Mouse (Mus musculus) liver, postnatal 0 days (tissue): ENCODE measurements around the gene Hibadh. TPM values are rescaled to one million over a fixed set of nuclear protein-coding genes. Genes with fewer than 3 reads are reported as not detected.
"Not testable (repeated sequence)": the region's sequence is repeated elsewhere in the genome, so short reads cannot be mapped to it uniquely, and the experiment has no call there.

ENCODE experiments used
- ATAC-seq: fragments of 200-750 bp; cut with Nextera tagmentation; 2 replicates; pipeline ENCODE4 v1.8.0; 2017; ENCODE audit warnings: mild to moderate bottlenecking, moderate library complexity
- DNase-seq: peaks from one replicate; pipeline ENCODE4 v3.0.0-alpha.2; 2016
- H3K27ac ChIP-seq: fragments of 300-500 bp; sonication (generic); 2 replicates; pipeline ENCODE4 v1.5.1; 2014; ENCODE audit warnings: antibody characterized with exemption, moderate library complexity, mild to moderate bottlenecking, low read depth
- H3K27me3 ChIP-seq: fragments of 300-500 bp; sonication (generic); 2 replicates; pipeline ENCODE4 v1.6.1; 2014; ENCODE audit warnings: low read length, control low read depth, mixed read lengths; ENCODE audit not compliant: insufficient read depth
- H3K36me3 ChIP-seq: fragments of 300-500 bp; sonication (generic); replicated peaks from 2 replicates; pipeline ENCODE4 v1.6.1; 2014; ENCODE audit warnings: mild to moderate bottlenecking, control low read depth, low read length, moderate library complexity, mixed read lengths; ENCODE audit not compliant: insufficient read depth
- H3K4me1 ChIP-seq: fragments of 300-500 bp; sonication (generic); 2 replicates; pipeline ENCODE4 v1.6.1; 2014; ENCODE audit warnings: antibody characterized with exemption, mild to moderate bottlenecking, control low read depth; ENCODE audit not compliant: insufficient read depth
- H3K4me2 ChIP-seq: fragments of 300-500 bp; sonication (generic); 2 replicates; pipeline ENCODE4 v1.6.1; 2014; ENCODE audit warnings: low read depth, mild to moderate bottlenecking, low read length, moderate library complexity, mixed read lengths
- H3K4me3 ChIP-seq: fragments of 300-500 bp; sonication (generic); 2 replicates; pipeline ENCODE4 v1.5.1; 2014; ENCODE audit warnings: low read depth, low read length
- H3K9ac ChIP-seq: fragments of 300-500 bp; sonication (generic); replicated peaks from 2 replicates; pipeline ENCODE4 v1.6.1; 2014; ENCODE audit warnings: mild to moderate bottlenecking, moderate library complexity
- H3K9me3 ChIP-seq: fragments of 300-500 bp; sonication (generic); 2 replicates; pipeline ENCODE4 v1.6.1; 2016; ENCODE audit warnings: mild to moderate bottlenecking, control low read depth, low read length, mixed read lengths
- CTCF ChIP-seq: sonication (generic); IDR thresholded peaks from 2 replicates; pipeline ENCODE4 v1.5.1; 2016; ENCODE audit warnings: antibody characterized with exemption, low read depth
- EP300 ChIP-seq: IDR thresholded peaks from 2 replicates; pipeline ENCODE4 v1.6.1; 2016; ENCODE audit warnings: antibody characterized with exemption, low read depth, mild to moderate bottlenecking
- WGBS: fragments of 180-500 bp; shearing (Covaris S2); extraction: QIAGEN DNeasy Blood & Tissue Kit; methylation state at CpG from one replicate; pipeline ENCODE4 v1.1.7; 2014; ENCODE audit not compliant: insufficient replicate concordance; 5-methylcytosine and 5-hydroxymethylcytosine counted together
- polyA plus RNA-seq: library from polyadenylated mRNA; unstranded; fragments of >200 nt; fragmentation: Nextera tagmentation; extraction: Ambion mirVana; gene quantifications from 2 replicates; pipeline ENCODE4 v1.2.1, GENCODE M21; 2015

The Hibadh gene
- 110 and 117 TPM in 2 replicates for polyA plus RNA-seq

DNA sequence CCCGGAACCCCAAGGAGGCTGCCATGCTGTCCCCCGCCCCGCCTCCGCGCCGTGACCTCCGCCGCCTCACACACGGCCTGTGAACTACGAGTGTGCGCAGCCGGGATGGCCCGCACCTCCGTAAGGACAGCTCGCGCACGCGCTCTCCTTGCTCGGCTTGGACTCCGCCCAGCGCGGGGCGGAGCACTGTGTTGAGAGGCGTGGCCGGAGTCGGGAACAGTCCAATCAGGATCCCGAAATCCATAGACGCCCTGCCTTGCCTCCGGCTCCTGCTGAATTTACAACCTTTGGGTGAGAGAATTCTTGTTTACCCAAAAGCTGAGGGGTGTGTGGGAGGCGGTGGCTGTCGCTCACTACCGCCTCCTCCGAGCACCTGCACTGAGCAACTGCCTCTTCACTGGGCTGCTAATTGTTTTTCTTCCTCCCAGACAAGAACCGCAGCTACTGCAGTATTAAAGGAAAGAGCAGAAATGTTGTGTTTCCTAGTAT lies at the start of gene Hibadh:
Hibadh (minus strand) TSS at position 166 of the 489 bp plus-strand sequence.
- no peaks in the 10 kb centered on the region for H3K9me3 ChIP-seq
- H3K4me1 ChIP-seq, result peaks cover 13% of the 10 kb centered on the region; the same call in 1 of the 2 replicates
- peak; percentile 56; the same call in 1 of the 2 replicates for TF ChIP-seq EP300
- peak; percentile 75 for TF ChIP-seq CTCF
- H3K27me3 ChIP-seq, result no peaks in the 10 kb centered on the region
- peak within 1 kb of the TSS; percentile 84 for H3K9ac ChIP-seq
- WGBS, result under 1% methylated on average over 34 of the region's 34 CpGs
- no peaks in the 10 kb centered on the region for H3K36me3 ChIP-seq
- peak within 1 kb of the TSS; percentile 90 for H3K4me2 ChIP-seq
- H3K4me3 ChIP-seq, result peak within 1 kb of the TSS; percentile 72
- DNase-seq (peak; percentile 100), ATAC-seq (peak; percentile 100)
- H3K27ac ChIP-seq, result peak within 1 kb of the TSS; percentile 98

DNA sequence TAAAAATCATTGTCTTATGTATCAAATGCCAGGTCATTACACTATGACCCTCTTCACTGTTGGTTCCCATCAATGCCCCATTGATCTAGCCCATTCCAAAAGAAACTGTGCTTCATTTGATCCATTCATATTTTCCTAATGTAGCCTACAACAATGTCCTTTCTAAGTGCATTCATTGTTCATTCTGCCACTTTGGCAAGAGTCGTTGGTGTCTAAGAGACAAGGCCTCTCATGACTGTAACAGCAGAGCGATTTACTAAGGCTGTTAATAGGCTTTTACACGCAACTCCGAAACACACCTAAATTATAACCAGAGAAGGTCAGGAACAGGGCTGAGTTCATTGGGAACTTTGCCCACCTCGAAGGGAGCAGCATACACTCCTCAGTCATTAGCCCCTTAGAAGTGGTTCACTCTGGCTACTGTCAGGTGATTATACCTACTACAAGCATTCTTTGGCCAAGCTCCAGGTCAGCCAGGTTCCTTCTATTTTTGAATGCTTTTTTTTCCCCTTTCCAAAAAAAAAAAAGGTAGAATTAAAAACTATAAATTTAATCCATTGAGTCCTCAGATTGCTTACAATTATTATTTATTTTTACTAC lies 46.8 kb upstream of the Hibadh start:
- Histone ChIP-seq H3K27ac (no peak overlapping the region), H3K4me2 (no peak overlapping the region), H3K4me3 (no peak overlapping the region), H3K4me1 (peaks cover 6% of the 10 kb centered on the region; the same call in 1 of the 2 replicates), H3K36me3 (no peaks in the 10 kb centered on the region), H3K9ac (no peak overlapping the region), H3K27me3 (no peaks in the 10 kb centered on the region), H3K9me3 (no peaks in the 10 kb centered on the region)
- DNase-seq (no peak), ATAC-seq (no peak)
- WGBS, result 89% methylated on average over 5 of the region's 5 CpGs
- no peak for TF ChIP-seq CTCF

DNA sequence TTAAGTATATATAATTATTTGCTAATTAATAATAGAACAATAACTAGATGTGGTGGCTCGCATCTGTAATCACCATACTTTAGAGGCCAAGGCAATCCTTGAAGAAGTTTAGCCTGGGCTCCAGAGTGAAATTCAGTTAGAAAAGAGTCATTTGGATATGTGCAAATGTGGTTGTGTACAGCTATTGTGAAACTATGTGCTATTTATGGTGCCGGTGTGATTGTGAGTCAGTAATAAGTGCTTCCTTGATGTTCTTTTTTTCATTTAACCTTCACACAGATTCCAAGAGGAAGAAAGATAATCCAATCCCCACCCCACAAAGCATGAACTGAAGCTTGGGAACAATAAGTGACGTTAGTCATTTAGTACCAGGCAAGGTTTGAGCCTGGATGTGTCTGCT lies 42.4 kb upstream of the Hibadh start:
- no peak overlapping the region for H3K9ac ChIP-seq
- no peak for TF ChIP-seq EP300
- no peak for TF ChIP-seq CTCF
- H3K36me3 ChIP-seq, result no peaks in the 10 kb centered on the region
- peaks cover 14% of the 10 kb centered on the region for H3K4me1 ChIP-seq
- H3K27me3 ChIP-seq, result no peaks in the 10 kb centered on the region
- ATAC-seq (no peak), DNase-seq (no peak)
- 0 out of 2 replicates have a peak overlapping the region, but pooled peaks have one; percentile 30 for H3K27ac ChIP-seq
- 63% methylated on average over 3 of the region's 3 CpGs for WGBS
- H3K4me3 ChIP-seq, result no peak overlapping the region
- H3K9me3 ChIP-seq, result no peaks in the 10 kb centered on the region
- H3K4me2 ChIP-seq, result no peak overlapping the region

DNA sequence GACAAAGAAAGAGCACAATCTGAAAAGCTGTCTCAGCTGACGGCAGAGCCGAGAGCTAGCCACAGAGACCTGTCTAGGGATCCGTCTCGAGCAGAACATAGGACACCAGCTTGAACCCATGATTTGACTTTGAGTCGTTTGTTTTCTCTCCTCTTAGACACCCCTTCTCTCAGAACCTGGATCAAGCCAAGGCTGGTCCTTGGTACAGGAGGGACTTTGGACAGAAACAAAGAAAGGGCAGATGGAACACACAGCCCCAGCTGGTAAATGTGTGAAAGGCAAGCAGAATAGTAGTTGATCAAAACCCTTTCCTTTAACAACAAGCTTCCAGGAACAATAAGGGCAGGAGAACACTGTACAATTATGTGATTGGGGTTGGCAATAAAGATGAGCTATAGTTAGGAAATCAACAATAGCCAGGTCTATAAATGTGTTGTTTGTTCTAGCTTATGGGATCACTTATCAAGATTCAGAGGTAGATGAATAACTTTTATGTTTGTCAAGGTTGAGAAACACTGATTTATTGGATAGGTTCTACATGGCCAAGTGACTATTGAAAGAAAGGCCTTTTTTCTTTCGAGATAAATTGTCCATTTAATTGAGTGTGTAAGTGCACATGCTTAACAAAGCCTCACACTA lies 41.8 kb upstream of the Hibadh start:
- Histone ChIP-seq H3K4me2 (no peak overlapping the region), H3K4me3 (no peak overlapping the region), H3K27ac (peak overlapping the region; percentile 69), H3K9me3 (no peaks in the 10 kb centered on the region), H3K27me3 (no peaks in the 10 kb centered on the region), H3K36me3 (no peaks in the 10 kb centered on the region), H3K9ac (no peak overlapping the region), H3K4me1 (peaks cover 14% of the 10 kb centered on the region)
- WGBS, result 70% methylated on average over 6 of the region's 6 CpGs
- DNase-seq (no peak), ATAC-seq (peak; percentile 90)
- TF ChIP-seq EP300, result no peak
- no peak for TF ChIP-seq CTCF

DNA sequence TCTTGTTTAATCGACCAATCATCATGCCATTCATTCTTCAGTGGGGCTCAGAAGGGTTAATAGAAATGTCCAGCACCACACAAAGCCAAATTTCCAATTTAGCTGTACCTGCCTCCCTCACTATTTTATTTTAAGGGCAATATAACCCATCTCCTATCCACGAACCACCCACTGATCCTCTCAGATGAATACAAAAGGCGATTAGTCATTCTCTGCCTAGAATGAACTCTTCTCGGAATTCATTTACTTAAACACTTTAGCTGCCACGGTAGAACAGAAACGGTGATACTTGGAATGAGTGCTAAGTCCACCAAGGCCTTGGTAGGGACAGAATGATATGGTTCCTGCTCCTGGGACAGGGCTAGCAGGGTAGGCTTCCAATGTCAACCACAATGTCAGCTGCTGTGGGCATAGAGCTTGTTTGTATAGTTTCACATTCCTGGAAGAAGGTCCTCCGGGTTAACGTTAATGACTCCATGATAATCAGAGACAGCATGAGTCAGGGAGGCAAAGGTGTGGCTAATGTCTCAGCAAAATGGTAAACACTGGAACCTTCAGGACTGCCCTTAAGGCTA lies 40.4 kb upstream of the Hibadh start:
- Histone ChIP-seq H3K36me3 (no peaks in the 10 kb centered on the region), H3K4me2 (no peak overlapping the region), H3K4me3 (no peak overlapping the region), H3K27ac (no peak overlapping the region), H3K9me3 (no peaks in the 10 kb centered on the region), H3K9ac (no peak overlapping the region), H3K4me1 (peaks cover 21% of the 10 kb centered on the region), H3K27me3 (no peaks in the 10 kb centered on the region)
- no peak for DNase-seq
- no peak for TF ChIP-seq CTCF
- no peak for ATAC-seq
- WGBS, result 51% methylated on average over 8 of the region's 8 CpGs

DNA sequence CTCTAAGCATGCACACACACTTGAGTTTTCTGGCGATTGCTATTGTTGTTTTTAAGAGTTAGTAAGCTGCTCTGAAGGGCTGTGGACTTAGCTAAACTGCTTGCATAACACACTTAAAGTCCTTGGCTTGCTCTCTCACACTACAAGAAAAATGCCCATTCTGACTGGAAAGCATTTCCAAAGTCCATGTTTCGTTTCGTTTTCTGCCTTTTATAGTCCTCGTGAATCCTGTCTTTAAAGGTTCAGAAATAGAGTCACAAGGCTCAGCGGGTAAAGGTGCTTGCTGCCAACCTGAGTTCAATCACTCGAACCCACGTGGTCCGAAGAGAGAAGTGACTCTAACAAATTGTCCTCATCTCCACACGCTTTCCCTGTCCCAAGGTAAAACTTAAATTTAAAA lies 39.4 kb upstream of the Hibadh start:
- H3K9ac ChIP-seq, result no peak overlapping the region
- 70% methylated on average over 9 of the region's 9 CpGs for WGBS
- ATAC-seq, result no peak
- no peak overlapping the region for H3K27ac ChIP-seq
- no peak for TF ChIP-seq EP300
- no peak for TF ChIP-seq CTCF
- no peak overlapping the region for H3K4me3 ChIP-seq
- DNase-seq, result no peak
- H3K27me3 ChIP-seq, result no peaks in the 10 kb centered on the region
- H3K4me1 ChIP-seq, result peaks cover 28% of the 10 kb centered on the region
- no peaks in the 10 kb centered on the region for H3K36me3 ChIP-seq
- H3K9me3 ChIP-seq, result no peaks in the 10 kb centered on the region
- H3K4me2 ChIP-seq, result no peak overlapping the region

DNA sequence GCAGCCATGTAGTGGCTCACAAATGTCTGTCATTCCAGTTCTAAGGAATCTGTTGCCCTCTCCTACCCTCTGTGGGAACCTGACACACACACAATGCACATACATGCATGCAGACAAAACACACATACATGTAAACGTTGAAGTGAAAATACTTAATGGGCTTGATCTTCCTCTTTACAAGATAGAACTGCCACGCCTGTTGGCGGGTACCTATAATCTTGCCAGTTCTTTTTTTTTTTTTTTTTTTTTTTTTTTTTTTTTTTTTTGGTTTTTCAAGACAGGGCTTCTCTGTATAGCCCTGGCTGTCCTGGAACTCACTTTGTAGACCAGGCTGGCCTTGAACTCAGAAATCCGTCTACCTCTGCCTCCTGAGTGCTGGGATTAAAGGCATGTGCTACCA lies 37.3 kb upstream of the Hibadh start:
- H3K4me1 ChIP-seq, result peaks cover 25% of the 10 kb centered on the region
- H3K4me3 ChIP-seq, H3K4me2 ChIP-seq, H3K27me3 ChIP-seq, ATAC-seq, DNase-seq, H3K9me3 ChIP-seq, H3K27ac ChIP-seq, H3K9ac ChIP-seq, H3K36me3 ChIP-seq: not testable (repeated sequence)
- 53% methylated on average over 4 of the region's 4 CpGs for WGBS
